Mouse (Mus musculus) thymus, postnatal 25 days (tissue): ENCODE results near the gene Gm20388.
"Not testable (repeated sequence)": the region's sequence is repeated elsewhere in the genome, so short reads cannot be mapped to it uniquely, and the experiment has no call there.

Experiments
- DNase-seq: peaks from one replicate; pipeline ENCODE4 v3.0.0; 2022

Gene Gm20388

GRCm38 (mm10) chr8:120351332-120352071 lies 440.9 kb downstream of the Gm20388 start:
- no peak for DNase-seq

DNA sequence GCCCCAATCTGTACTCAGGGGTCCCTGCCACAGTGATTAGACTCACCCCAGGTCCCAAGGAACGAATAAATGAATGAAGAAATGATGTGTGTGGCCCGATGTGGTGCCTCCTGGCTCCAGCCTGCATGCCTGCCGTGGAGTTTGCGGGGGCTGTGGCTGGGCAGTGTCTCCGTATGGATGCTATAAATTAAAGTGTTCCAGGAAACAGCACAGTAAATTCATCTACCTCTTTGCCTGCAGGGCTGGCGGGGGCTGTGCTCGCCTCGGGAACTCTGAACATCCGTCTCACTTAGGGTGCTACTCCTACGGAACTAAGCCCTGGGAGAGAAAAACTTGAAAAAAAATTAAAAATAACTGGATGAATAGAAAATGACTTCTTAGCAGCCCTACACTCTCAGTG lies 441.5 kb downstream of the Gm20388 start:
- no peak for DNase-seq

DNA sequence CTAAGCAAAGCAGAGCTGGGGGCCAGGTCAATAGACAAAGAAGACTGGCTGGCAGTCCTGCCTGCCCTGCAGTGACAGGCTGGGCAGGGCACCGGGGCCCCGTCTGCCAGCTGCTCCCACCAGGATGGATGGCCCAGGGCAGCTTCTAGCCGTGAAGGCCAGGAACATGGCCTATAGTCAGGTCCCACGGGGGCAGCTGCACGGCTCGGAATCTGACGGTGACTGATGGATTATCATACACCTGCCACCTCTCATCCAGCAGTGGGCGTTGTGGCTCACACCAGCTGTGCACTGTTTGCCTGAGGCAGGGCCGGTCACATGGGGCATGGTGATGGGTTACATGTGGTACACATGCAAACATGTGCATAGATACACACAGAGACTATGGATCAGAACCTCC lies 445.4 kb downstream of the Gm20388 start:
- no peak for DNase-seq

DNA sequence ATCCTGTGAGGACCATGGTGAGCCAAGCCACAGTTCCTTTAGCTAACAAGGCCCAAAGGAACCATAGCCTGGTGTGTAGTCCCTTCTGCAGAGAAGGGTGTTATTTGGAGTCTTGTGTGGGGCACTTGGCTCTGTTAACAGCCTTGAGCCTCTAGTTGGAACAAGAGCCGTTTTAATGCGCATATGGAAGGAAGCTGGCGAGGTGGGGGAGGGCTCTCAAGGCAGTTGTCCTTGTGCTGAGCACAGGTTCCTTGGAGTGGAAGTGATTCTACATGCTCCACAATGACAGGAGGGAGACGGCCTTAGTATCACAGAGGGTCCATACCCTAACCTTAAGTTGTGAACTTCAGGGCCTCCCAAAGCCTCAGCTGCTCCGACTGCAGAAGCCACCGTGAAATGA lies 446.9 kb downstream of the Gm20388 start:
- no peak for DNase-seq

DNA sequence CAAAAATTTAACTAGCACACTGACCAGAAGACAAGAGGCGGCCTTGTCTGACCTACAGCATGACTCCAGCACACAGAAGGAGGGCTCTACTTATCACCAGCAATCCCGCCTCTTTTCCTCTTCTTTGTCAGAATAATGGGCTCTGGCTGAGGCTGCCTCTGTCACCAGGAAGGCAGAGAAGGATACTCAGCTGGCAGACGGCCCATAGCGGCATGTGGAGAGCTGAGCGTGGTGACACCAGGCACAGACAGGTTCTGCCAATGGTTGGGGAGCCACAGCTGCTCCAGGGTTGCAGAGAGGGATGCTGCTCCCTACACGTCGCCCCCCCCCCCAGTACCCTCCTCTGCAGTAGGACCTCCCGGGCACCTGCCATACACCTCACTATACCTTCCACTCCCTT lies 450.7 kb downstream of the Gm20388 start:
- no peak for DNase-seq

- peak; percentile 50 for DNase-seq
Measured at GRCm38 (mm10) chr8:120363552-120364071, 453.0 kb downstream of the Gm20388 start.

DNA sequence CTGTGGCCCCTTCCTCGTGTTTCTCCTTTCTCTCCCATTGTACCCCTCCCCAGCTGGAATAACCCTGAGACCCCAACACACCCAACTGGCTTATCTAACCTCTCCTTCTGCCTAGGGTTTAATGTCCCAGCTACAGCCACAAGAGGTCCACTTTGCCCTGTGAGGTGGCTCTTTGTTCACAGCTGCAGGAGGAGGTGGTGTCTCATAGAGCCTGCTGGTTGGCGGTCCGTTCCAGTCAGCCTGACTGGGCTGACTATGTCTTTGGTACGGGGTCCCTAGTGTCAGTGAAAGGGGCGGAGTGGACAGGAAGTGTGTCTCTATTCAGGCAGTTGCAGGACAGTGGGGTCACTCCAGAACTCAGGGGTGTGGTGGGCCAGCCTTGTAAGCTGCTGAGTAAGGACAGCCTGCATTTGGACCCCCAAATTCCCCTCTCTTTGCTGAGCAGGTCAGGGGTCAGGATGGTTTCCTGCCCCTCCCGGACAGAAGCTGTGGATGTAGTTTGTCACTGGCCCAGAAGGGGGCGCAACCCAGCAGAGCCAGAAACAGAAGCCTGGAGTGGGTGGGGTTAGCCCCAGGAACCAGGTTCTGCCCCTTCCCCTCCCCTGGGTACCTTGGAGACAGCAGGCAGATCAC lies 453.6 kb downstream of the Gm20388 start:
- DNase-seq, result peak; percentile 70

GRCm38 (mm10) chr8:120366840-120367239 lies 456.2 kb downstream of the Gm20388 start:
- no peak for DNase-seq

GRCm38 (mm10) chr8:120368191-120368590 lies 457.6 kb downstream of the Gm20388 start:
- not testable (repeated sequence) for DNase-seq

DNA sequence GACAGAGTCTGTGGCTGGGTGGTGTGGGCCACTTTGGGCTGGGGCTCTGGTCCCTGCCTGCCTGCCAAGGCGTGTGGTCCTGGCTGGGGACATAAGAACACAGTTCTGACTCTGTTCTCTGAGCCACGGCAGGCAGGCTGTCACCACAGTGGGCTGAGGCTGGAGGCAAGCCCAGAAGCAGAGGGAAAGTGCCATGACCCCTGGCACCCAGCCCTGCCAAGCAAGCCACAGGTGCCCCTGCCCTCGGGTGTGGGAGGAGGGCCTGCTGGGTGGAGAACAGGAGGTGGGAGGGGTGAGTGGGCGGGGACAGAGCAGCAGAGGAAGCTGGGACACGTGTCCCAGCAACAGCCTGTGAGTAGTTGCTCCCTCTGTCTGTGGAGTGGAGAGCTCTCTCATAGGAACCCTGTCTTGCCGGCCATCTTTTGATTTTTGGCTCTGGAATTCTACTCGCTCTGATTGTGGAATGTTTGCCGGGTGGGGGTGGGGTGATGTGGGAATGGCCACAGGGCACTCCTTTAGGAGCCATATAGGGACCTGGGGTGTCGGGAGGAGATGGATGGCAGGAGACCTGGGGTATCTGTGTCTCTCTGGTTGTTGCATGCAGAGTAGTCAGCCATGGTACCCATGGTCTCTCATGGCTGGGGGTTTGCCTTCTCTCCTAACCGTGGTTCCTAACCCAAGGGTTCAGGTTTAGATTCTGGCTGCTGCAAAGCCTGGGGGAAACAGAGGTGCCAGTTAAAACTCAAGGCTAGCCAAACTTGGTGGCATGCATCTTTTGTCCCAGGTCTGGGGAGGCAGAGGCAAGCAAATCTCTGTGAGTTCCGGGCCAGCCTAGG lies 458.4 kb downstream of the Gm20388 start:
- DNase-seq, result peak; percentile 91

GRCm38 (mm10) chr8:120369956-120370355 lies 459.3 kb downstream of the Gm20388 start:
- DNase-seq, result no peak

DNA sequence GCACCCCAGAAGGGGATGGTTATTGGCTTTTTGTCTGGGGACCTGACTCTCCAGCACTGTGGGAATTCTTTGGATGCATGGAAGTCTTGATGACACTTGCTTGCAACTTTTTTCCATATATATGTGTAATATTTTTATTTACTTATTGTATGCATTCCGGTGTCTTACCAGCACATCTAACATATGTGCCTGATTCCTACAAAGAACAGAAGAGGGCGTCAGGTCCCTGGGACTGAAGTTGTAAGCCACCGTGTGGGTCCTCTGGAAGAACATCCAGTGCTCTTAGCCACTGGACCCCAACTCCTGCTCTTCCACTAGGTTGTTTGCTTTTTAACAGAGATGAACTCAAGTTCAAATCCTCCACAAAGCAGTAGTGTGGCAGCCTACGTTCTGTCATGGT lies 459.8 kb downstream of the Gm20388 start:
- DNase-seq, result no peak

DNA sequence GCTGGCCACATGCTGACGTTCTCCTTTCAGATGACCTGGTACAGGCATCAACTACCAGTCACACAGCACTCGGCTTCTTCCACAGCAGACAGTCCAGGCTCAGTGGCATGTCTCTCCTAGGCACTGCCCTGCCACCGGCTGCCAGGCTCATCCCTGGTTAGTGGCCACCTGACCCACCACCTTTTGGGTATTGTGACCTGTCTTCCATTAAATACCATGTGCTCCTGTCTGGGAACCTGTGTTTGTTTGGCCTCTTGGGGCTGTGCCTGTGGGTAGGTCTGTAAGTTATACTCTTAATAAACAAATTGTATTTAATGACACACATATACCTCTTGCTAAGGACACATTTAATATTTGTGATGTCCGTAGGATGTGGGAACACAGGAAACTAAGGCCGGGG lies 460.5 kb downstream of the Gm20388 start:
- DNase-seq, result no peak

- DNase-seq, result no peak
Measured at GRCm38 (mm10) chr8:120371725-120372457, 461.2 kb downstream of the Gm20388 start.

DNA sequence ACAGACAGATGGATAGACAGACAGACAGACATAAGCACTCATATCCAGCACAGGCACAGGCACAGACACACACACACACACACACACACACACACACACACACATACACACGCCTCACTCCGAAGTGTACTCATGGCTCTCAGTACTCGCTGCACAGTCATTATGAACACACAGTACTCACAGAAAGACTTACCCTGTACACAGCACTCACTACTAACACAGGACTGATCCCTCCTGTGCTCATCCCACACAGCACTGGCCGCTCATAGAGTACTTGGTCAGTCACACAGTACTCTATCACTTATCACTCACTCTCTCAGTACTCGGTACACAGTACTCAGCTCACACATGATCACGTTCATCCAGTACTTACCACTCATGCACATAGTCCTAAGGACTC lies 462.0 kb downstream of the Gm20388 start:
- DNase-seq, result no peak

GRCm38 (mm10) chr8:120373621-120374020 lies 463.0 kb downstream of the Gm20388 start:
- no peak for DNase-seq

- DNase-seq, result no peak
Measured at GRCm38 (mm10) chr8:120374070-120374469, 463.4 kb downstream of the Gm20388 start.

- DNase-seq, result no peak
Measured at GRCm38 (mm10) chr8:120374514-120374913, 463.9 kb downstream of the Gm20388 start.

GRCm38 (mm10) chr8:120375170-120375569 lies 464.5 kb downstream of the Gm20388 start:
- DNase-seq, result no peak

DNA sequence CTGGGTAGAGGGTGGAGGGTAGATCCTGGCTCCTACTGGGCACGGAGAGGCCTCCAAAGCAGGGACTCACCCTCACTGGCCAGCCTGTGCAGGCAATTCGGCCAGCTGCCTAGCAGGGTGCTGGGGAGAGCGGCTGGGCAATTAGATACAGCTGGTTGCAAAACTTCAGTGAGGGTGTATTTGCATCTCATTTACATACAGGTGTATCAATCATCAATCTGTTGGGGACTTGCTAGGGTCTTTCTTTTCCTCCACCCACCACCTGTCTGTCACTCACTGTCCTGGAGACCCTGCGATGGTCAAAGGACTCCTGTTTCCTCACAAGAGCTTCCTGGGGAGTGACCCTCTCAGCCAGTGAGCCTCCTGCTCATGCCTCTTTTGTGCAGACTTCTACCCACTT lies 465.6 kb downstream of the Gm20388 start:
- DNase-seq, result no peak

GRCm38 (mm10) chr8:120376847-120377802 lies 466.5 kb downstream of the Gm20388 start:
- no peak for DNase-seq

GRCm38 (mm10) chr8:120377803-120378189 lies 467.2 kb downstream of the Gm20388 start:
- no peak for DNase-seq
